Mouse (Mus musculus) fat pad, adult 2 months (tissue): ENCODE data around the gene Pdx1.

Experiments used
- DNase-seq: peaks from one replicate; pipeline ENCODE4 v3.0.0-alpha.2; 2011; ENCODE audit warnings: low read depth, low spot score; ENCODE audit errors: extremely low read depth

Pdx1 gene

GRCm38 (mm10) chr5:147307398-147307785 lies 37.6 kb downstream of the Pdx1 start:
- DNase-seq: no peak

- DNase-seq: no peak
These were observed 38.7 kb downstream of the Pdx1 start for GRCm38 (mm10) chr5:147308451-147308850.

- DNase-seq: no peak
These were observed 40.0 kb downstream of the Pdx1 start for GRCm38 (mm10) chr5:147309786-147310185.

- no peak for DNase-seq
These were observed 43.3 kb downstream of the Pdx1 start for GRCm38 (mm10) chr5:147312830-147313685.

GRCm38 (mm10) chr5:147314646-147315431 lies 45.1 kb downstream of the Pdx1 start:
- DNase-seq: no peak

GRCm38 (mm10) chr5:147315432-147316075 lies 45.8 kb downstream of the Pdx1 start:
- DNase-seq: no peak

- DNase-seq: no peak
These were observed 47.6 kb downstream of the Pdx1 start for GRCm38 (mm10) chr5:147317321-147317720.

- DNase-seq: no peak
These were observed 48.2 kb downstream of the Pdx1 start for GRCm38 (mm10) chr5:147317991-147318390.

- DNase-seq: no peak
These were observed 49.9 kb downstream of the Pdx1 start for GRCm38 (mm10) chr5:147319653-147320052.

GRCm38 (mm10) chr5:147322183-147322582 lies 52.4 kb downstream of the Pdx1 start, which contains the start of gene Urad:
Urad (minus strand) TSS chr5:147322440.
- no peak for DNase-seq

- no peak for DNase-seq
These were observed 53.6 kb downstream of the Pdx1 start for GRCm38 (mm10) chr5:147323237-147323917.
